Mouse (Mus musculus) stomach, embryonic 16.5 days (tissue): ENCODE data around the gene Clgn. TPM values are rescaled to one million over a fixed set of nuclear protein-coding genes. Genes with fewer than 3 reads are reported as not detected.
A peak's percentile ranks its signal among the peaks of the same experiment; 100 is the strongest.

ENCODE experiments used
- ATAC-seq: fragments of 200-750 bp; cut with Nextera tagmentation; 2 replicates; pipeline ENCODE4 v1.8.0; 2017; ENCODE audit warnings: moderate number of reproducible peaks, moderate TSS enrichment; ENCODE audit not compliant: insufficient read depth, low FRiP score
- H3K27ac ChIP-seq: fragments of 300-500 bp; sonication (generic); 2 replicates; pipeline ENCODE4 v1.5.1; 2014; ENCODE audit warnings: low read length
- H3K27me3 ChIP-seq: fragments of 300-500 bp; sonication (generic); 2 replicates; pipeline ENCODE4 v1.6.1; 2014; ENCODE audit warnings: low read length, control low read depth, mixed read lengths; ENCODE audit not compliant: control insufficient read depth, insufficient read depth
- H3K36me3 ChIP-seq: fragments of 300-500 bp; sonication (generic); 2 replicates; pipeline ENCODE4 v1.6.1; 2014; ENCODE audit warnings: low read length; ENCODE audit not compliant: control insufficient read depth, insufficient read depth
- H3K4me1 ChIP-seq: fragments of 300-500 bp; sonication (generic); 2 replicates; pipeline ENCODE4 v1.6.1; 2014; ENCODE audit warnings: low read length, control low read depth, mixed read lengths; ENCODE audit not compliant: control insufficient read depth, insufficient read depth
- H3K4me2 ChIP-seq: fragments of 300-500 bp; sonication (generic); 2 replicates; pipeline ENCODE4 v1.6.1; 2014; ENCODE audit warnings: low read depth, low read length, mixed read lengths
- H3K4me3 ChIP-seq: fragments of 300-500 bp; sonication (generic); replicated peaks from 2 replicates; pipeline ENCODE4 v1.5.1; 2014; ENCODE audit warnings: mild to moderate bottlenecking, low read length
- H3K9ac ChIP-seq: fragments of 300-500 bp; sonication (generic); 2 replicates; pipeline ENCODE4 v1.6.1; 2014; ENCODE audit warnings: low read length
- H3K9me3 ChIP-seq: fragments of 300-500 bp; sonication (generic); replicated peaks from 2 replicates; pipeline ENCODE4 v1.6.1; 2016; ENCODE audit warnings: low read length, control low read depth; ENCODE audit not compliant: control insufficient read depth
- WGBS: fragments of 180-500 bp; shearing (Covaris S2); extraction: QIAGEN DNeasy Blood & Tissue Kit; methylation state at CpG from one replicate; pipeline ENCODE4 v1.1.7; 2014; 5-methylcytosine and 5-hydroxymethylcytosine counted together
- polyA plus RNA-seq: library from polyadenylated mRNA; unstranded; fragments of >200 nt; fragmentation: Nextera tagmentation; extraction: Ambion mirVana; gene quantifications from 2 replicates; pipeline ENCODE4 v1.2.1, GENCODE M21; 2015

The Clgn gene
- 0.47 and 0.61 TPM in 2 replicates for polyA plus RNA-seq

DNA sequence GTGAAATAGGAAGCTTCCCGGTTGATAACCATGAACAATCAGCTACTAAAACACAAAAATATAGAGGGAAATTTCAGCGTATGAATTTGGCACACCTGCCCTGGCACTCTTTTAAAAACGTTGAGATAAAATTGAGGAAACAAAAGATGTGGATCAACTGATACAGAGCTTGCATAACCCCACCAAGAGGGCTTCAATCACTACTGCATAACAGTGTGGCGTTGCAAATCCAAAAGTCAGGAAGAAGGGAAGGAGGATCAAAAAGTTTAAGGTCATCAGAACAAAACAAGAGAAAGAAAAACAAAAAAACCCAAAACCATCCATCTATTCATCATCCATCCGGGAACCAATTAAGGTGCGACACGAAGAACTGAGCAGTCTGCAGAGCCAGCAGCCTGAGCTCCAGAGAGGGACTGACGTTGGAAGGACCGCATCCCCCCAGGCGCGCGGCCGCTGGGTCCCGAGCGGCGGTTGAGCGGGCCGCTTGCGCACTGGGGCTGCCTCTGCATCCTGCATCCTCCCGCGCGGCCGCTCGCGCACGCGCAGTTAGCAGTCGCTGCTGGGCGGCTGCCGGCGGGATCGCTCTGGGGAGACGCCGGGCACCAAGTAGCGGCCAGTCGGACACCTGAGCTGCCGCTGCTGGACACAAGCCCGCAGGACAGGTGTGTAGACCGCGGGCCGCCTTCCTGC lies at the start of gene Clgn:
Gene Clgn, plus strand, starts transcription at position 552 of the 690 bp plus-strand sequence.
- WGBS: 4% methylated on average over 41 of the region's 41 CpGs
- Histone ChIP-seq H3K36me3 (no peaks in the 10 kb centered on the region), H3K27me3 (peaks cover 17% of the 10 kb centered on the region), H3K27ac (no peak within 1 kb of the TSS), H3K4me2 (peak within 1 kb of the TSS; percentile 61), H3K4me3 (peak within 1 kb of the TSS; percentile 42), H3K9me3 (no peaks in the 10 kb centered on the region), H3K9ac (peak within 1 kb of the TSS; percentile 49; the same call in 1 of the 2 replicates), H3K4me1 (0 out of 2 replicates have a peak, but pooled peaks cover 3% of the 10 kb centered on the region)
- peak; percentile 72; the same call in 1 of the 2 replicates for ATAC-seq

GRCm38 (mm10) chr8:83342076-83342475 lies 47.6 kb upstream of the Clgn start:
- no peak overlapping the region for H3K9ac ChIP-seq
- H3K4me2 ChIP-seq: no peak overlapping the region
- H3K27ac ChIP-seq: no peak overlapping the region
- no peaks in the 10 kb centered on the region for H3K27me3 ChIP-seq
- H3K4me3 ChIP-seq: no peak overlapping the region
- no peaks in the 10 kb centered on the region; the same call in 1 of the 2 replicates for H3K9me3 ChIP-seq
- ATAC-seq: no peak
- no peaks in the 10 kb centered on the region for H3K36me3 ChIP-seq
- no peaks in the 10 kb centered on the region for H3K4me1 ChIP-seq
- 81% methylated on average over 3 of the region's 3 CpGs for WGBS

DNA sequence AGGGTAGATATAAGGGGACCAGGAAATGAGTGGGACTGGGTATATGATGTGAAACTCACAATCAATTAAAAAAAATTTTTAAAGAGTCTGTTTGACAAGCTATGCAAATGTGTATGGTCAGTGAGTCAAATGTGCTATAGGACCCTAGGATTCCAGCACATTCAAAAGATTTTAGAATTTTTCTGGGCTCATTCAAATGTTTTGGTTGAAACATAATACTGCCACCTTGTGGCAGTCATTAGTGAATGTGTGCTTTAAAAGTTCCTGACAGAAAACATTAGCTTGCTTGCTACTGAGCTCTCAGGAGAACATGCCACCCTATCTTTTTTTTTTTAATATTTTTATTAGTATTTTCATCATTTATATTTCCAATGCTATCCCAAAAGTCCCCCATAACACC lies 47.0 kb upstream of the Clgn start:
- no peaks in the 10 kb centered on the region for H3K4me1 ChIP-seq
- no peak for ATAC-seq
- H3K36me3 ChIP-seq: no peaks in the 10 kb centered on the region
- H3K27ac ChIP-seq: no peak overlapping the region
- H3K4me2 ChIP-seq: no peak overlapping the region
- no peak overlapping the region for H3K9ac ChIP-seq
- H3K9me3 ChIP-seq: no peaks in the 10 kb centered on the region; the same call in 1 of the 2 replicates
- H3K4me3 ChIP-seq: no peak overlapping the region
- H3K27me3 ChIP-seq: no peaks in the 10 kb centered on the region

DNA sequence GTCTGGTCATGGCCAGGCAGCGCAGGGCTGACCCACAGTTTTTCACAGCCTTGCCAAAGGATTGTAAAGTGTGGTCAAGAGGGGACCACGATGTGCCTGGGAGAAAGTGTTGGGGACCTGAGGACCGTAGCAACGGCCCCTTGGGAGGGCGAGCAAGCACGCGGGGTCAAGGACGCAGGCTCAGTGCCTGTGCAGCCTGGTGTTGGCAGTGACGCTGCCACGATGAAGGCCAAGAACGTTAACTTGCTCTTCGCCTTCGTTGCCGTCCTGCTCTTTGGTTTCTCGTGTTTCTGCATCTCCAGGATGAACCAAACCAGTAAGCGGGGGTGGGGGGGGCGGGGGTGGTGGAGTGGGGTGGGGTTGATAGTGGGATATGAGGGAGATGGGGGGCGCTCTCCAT lies 41.4 kb upstream of the Clgn start, which contains the start of gene Mgat4d:
Gene Mgat4d, plus strand, starts transcription at position 209 of the 400 bp plus-strand sequence.
- Histone ChIP-seq H3K9ac (no peak within 1 kb of the TSS), H3K36me3 (no peaks in the 10 kb centered on the region), H3K4me1 (no peaks in the 10 kb centered on the region), H3K9me3 (no peaks in the 10 kb centered on the region), H3K4me3 (no peak within 1 kb of the TSS), H3K27me3 (no peaks in the 10 kb centered on the region), H3K27ac (no peak within 1 kb of the TSS), H3K4me2 (no peak within 1 kb of the TSS)
- WGBS: 72% methylated on average over 18 of the region's 18 CpGs
- no peak for ATAC-seq

- Histone ChIP-seq H3K27ac (no peak overlapping the region), H3K9ac (no peak overlapping the region), H3K4me1 (no peaks in the 10 kb centered on the region), H3K4me3 (no peak overlapping the region), H3K9me3 (no peaks in the 10 kb centered on the region; the same call in 1 of the 2 replicates), H3K27me3 (no peaks in the 10 kb centered on the region), H3K36me3 (no peaks in the 10 kb centered on the region), H3K4me2 (no peak overlapping the region)
- 86% methylated on average over 2 of the region's 2 CpGs for WGBS
- ATAC-seq: no peak
These were observed 38.4 kb upstream of the Clgn start for GRCm38 (mm10) chr8:83351315-83351714.

DNA sequence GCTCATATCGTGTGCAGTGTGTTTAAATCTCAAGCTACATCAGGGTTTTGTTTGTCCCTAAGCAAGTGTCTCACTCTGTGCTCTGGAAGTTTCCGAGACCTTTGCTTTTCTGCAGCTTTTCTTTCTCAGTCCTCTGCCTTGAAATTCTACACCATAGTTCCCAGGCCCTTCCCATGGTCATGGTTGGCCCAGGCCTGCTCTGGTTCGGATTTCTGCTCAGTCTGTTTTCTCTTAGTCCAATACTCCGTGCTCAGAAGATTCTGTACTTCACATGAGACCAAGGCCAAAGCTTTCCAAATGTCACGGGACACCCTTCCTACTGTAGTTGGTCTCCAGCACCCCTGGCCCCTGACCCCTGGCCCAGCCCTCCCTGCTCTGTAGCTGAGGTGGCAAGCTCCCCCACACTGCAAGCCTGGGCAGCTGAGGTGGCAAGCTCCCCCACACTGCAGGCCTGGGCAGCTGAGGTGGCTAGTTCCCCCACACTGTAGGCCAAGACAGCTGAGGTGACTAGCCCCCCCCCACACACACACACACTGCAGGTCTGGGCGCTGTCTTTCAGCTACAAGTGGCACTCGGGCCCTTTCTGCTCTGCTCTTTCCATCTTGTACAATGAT lies 26.4 kb upstream of the Clgn start:
- no peaks in the 10 kb centered on the region for H3K36me3 ChIP-seq
- no peaks in the 10 kb centered on the region for H3K4me1 ChIP-seq
- no peak overlapping the region for H3K27ac ChIP-seq
- H3K4me3 ChIP-seq: no peak overlapping the region
- H3K4me2 ChIP-seq: no peak overlapping the region
- no peaks in the 10 kb centered on the region for H3K27me3 ChIP-seq
- WGBS: 67% methylated on average over 7 of the region's 7 CpGs
- H3K9me3 ChIP-seq: no peaks in the 10 kb centered on the region
- no peak overlapping the region for H3K9ac ChIP-seq
- no peak for ATAC-seq

- Histone ChIP-seq H3K27me3 (no peaks in the 10 kb centered on the region), H3K27ac (no peak overlapping the region), H3K4me1 (no peaks in the 10 kb centered on the region), H3K9ac (no peak overlapping the region), H3K36me3 (no peaks in the 10 kb centered on the region), H3K4me2 (no peak overlapping the region), H3K4me3 (no peak overlapping the region), H3K9me3 (no peaks in the 10 kb centered on the region)
- no peak for ATAC-seq
These were observed 12.4 kb upstream of the Clgn start for GRCm38 (mm10) chr8:83377231-83377630.

GRCm38 (mm10) chr8:83380141-83380540 lies 9.5 kb upstream of the Clgn start:
- Histone ChIP-seq H3K36me3 (no peaks in the 10 kb centered on the region), H3K9me3 (no peaks in the 10 kb centered on the region), H3K9ac (no peak overlapping the region), H3K27me3 (no peaks in the 10 kb centered on the region), H3K4me3 (no peak overlapping the region), H3K4me1 (no peaks in the 10 kb centered on the region), H3K4me2 (no peak overlapping the region), H3K27ac (no peak overlapping the region)
- ATAC-seq: no peak
- 49% methylated on average over 4 of the region's 4 CpGs for WGBS

- Histone ChIP-seq H3K36me3 (no peaks in the 10 kb centered on the region), H3K4me3 (no peak overlapping the region), H3K9me3 (no peaks in the 10 kb centered on the region), H3K27ac (no peak overlapping the region), H3K9ac (no peak overlapping the region), H3K27me3 (no peaks in the 10 kb centered on the region), H3K4me2 (no peak overlapping the region), H3K4me1 (no peaks in the 10 kb centered on the region)
- WGBS: 82% methylated on average over 2 of the region's 2 CpGs
- no peak for ATAC-seq
These were observed 8.7 kb upstream of the Clgn start for GRCm38 (mm10) chr8:83381016-83381415.
